Mouse (Mus musculus): Measurements from ENCODE around the gene Ccdc136.

- TF ChIP-seq CTCF (IDR thresholded peaks at IDR 0.05) (no peak), POLR2A (IDR thresholded peaks at IDR 0.05; ENCODE audit: insufficient read depth, low read depth, low read length) (no peak)
Measured at GRCm38 (mm10) chr6:29439789-29440188, 43.7 kb downstream of the Ccdc136 start.
